Mouse (Mus musculus) Patski (cell line): ENCODE results near the gene Zfp184. TPM values are rescaled to one million over a fixed set of nuclear protein-coding genes. Genes with fewer than 3 reads are reported as not detected.
A peak's percentile ranks its signal among the peaks of the same experiment; 100 is the strongest.
"Not testable (repeated sequence)": the region's sequence is repeated elsewhere in the genome, so short reads cannot be mapped to it uniquely, and the experiment has no call there.

Experiments
- ATAC-seq: fragments of 100-300 bp; one replicate; pipeline ENCODE4 v1.8.0; 2021
- CTCF ChIA-PET: fragments of 350-600 bp; sonication (Branson Sonifier 250); formaldehyde crosslinking; loops from one replicate; lab custom pipeline; 2022; ENCODE audit warnings: inconsistent platforms; lab: Charles Lee
- POLR2A ChIA-PET: fragments of 350-600 bp; sonication (Branson Sonifier 250); formaldehyde crosslinking; loops from one replicate; lab custom pipeline; 2022; ENCODE audit warnings: antibody characterized with exemption, inconsistent platforms; lab: Charles Lee
- DNase-seq: peaks from one replicate; pipeline ENCODE4 v3.0.0-alpha.2; 2011; ENCODE audit warnings: low read depth, low spot score
- H3K27me3 ChIP-seq: fragments of 371-371 bp; one replicate; pipeline ENCODE4 v1.5.1; 2021
- CTCF ChIP-seq: fragments of 100-300 bp; IDR thresholded peaks from one replicate; pipeline ENCODE4 v1.5.1; 2021
- in situ Hi-C: fragments of 300-500 bp; cut with MboI; formaldehyde crosslinking; loops from 3 replicates; pipeline ENCODE4 v1.11.1; 2018; ENCODE audit warnings: low pct_unique_long_range_greater_than_20kb, mixed read lengths
- polyA plus RNA-seq: library from polyadenylated mRNA; unstranded; gene quantifications from one replicate; pipeline ENCODE4 v1.2.3, GENCODE M21; 2021

Gene Zfp184
- polyA plus RNA-seq, result 7.7 TPM

- CTCF ChIA-PET, result no interaction called here
- DNase-seq, result peak; percentile 78
- no peaks in the 10 kb centered on the region for H3K27me3 ChIP-seq
- POLR2A ChIA-PET, result no interaction called here
- peak; percentile 40 for TF ChIP-seq CTCF
- ATAC-seq, result peak; percentile 85
- in situ Hi-C loops, result loop anchor here (5.0 to 10.0 kb wide), 3 partner anchors 770 to 1572 kb away; partner anchors contain the start of gene Trim27
Measured at GRCm38 (mm10) chr13:21944926-21945740, at the start of gene Zfp184. Gene Zfp184 (plus strand): TSS chr13:21945094.

- ATAC-seq, result no peak
- H3K27me3 ChIP-seq, result no peaks in the 10 kb centered on the region
- TF ChIP-seq CTCF, result no peak
- POLR2A ChIA-PET, result no interaction called here
- CTCF ChIA-PET, result interaction anchor here (0.9 to 1.4 kb wide), 2 partner anchors 9 to 32 kb away, joined by 3 to 4 read pairs; no protein-coding TSS in a partner anchor
- no peak for DNase-seq
- in situ Hi-C loops, result no loop called here
Measured at GRCm38 (mm10) chr13:21896549-21897244, 48.2 kb upstream of the Zfp184 start.

- TF ChIP-seq CTCF, result no peak
- no peak for ATAC-seq
- H3K27me3 ChIP-seq, result no peaks in the 10 kb centered on the region
- ChIA-PET CTCF (interaction anchor here (1.4 kb wide), 1 partner anchor 31 kb away, joined by 4 read pairs; no protein-coding TSS in a partner anchor), POLR2A (no interaction called here)
- in situ Hi-C loops, result no loop called here
- DNase-seq, result no peak
Measured at GRCm38 (mm10) chr13:21897245-21897634, 47.7 kb upstream of the Zfp184 start.

- DNase-seq, H3K27me3 ChIP-seq, POLR2A ChIA-PET, ATAC-seq, in situ Hi-C loops, CTCF ChIA-PET: not testable (repeated sequence)
Measured at GRCm38 (mm10) chr13:21900870-21901565, 43.9 kb upstream of the Zfp184 start.

- no peaks in the 10 kb centered on the region for H3K27me3 ChIP-seq
- peak; percentile 35 for ATAC-seq
- ChIA-PET CTCF (interaction anchor here (1.1 to 1.3 kb wide), 2 partner anchors 11 to 71 kb away, joined by 4 read pairs; no protein-coding TSS in a partner anchor), POLR2A (no interaction called here)
- DNase-seq, result no peak
- in situ Hi-C loops, result no loop called here
- no peak for TF ChIP-seq CTCF
Measured at GRCm38 (mm10) chr13:21903500-21903899, 41.4 kb upstream of the Zfp184 start.

GRCm38 (mm10) chr13:21904090-21904489, 40.8 kb upstream of the Zfp184 start:
- H3K27me3 ChIP-seq, ATAC-seq, DNase-seq, in situ Hi-C loops, POLR2A ChIA-PET: not testable (repeated sequence)
- CTCF ChIA-PET, result interaction anchor here (1.3 kb wide), 1 partner anchor 12 kb away, joined by 4 read pairs; no protein-coding TSS in a partner anchor

- in situ Hi-C loops, result no loop called here
- CTCF ChIA-PET, result interaction anchor here (1.1 kb wide), 1 partner anchor 11 kb away, joined by 4 read pairs; no protein-coding TSS in a partner anchor
- H3K27me3 ChIP-seq, result no peaks in the 10 kb centered on the region
- DNase-seq (no peak), ATAC-seq (no peak)
- POLR2A ChIA-PET, result no interaction called here
- TF ChIP-seq CTCF, result no peak
Measured at GRCm38 (mm10) chr13:21906301-21906700, 38.6 kb upstream of the Zfp184 start.

GRCm38 (mm10) chr13:21906946-21907806, 37.7 kb upstream of the Zfp184 start:
- DNase-seq (no peak), ATAC-seq (no peak)
- in situ Hi-C loops, result no loop called here
- ChIA-PET CTCF (no interaction called here), POLR2A (no interaction called here)
- no peaks in the 10 kb centered on the region for H3K27me3 ChIP-seq
- no peak for TF ChIP-seq CTCF

- CTCF ChIA-PET, DNase-seq, H3K27me3 ChIP-seq, in situ Hi-C loops, ATAC-seq: not testable (repeated sequence)
- POLR2A ChIA-PET, result interaction anchor here (0.6 kb wide), 1 partner anchor 675 kb away, joined by 3 read pairs; no protein-coding TSS in a partner anchor
Measured at GRCm38 (mm10) chr13:21907807-21908155, 37.1 kb upstream of the Zfp184 start.
